Mouse (Mus musculus) hindbrain, embryonic 13.5 days (tissue): ENCODE results near the gene Ank3. TPM values are rescaled to one million over a fixed set of nuclear protein-coding genes. Genes with fewer than 3 reads are reported as not detected.

Source experiments
- ATAC-seq: fragments of 200-750 bp; cut with Nextera tagmentation; 2 replicates; pipeline ENCODE4 v1.8.0; 2017; ENCODE audit warnings: moderate TSS enrichment; ENCODE audit not compliant: low FRiP score
- H3K27ac ChIP-seq: fragments of 300-500 bp; sonication (generic); 2 replicates; pipeline ENCODE4 v1.5.1; 2015; ENCODE audit warnings: inconsistent platforms, mild to moderate bottlenecking, moderate library complexity
- H3K27me3 ChIP-seq: fragments of 300-500 bp; sonication (generic); 2 replicates; pipeline ENCODE4 v1.6.1; 2015; ENCODE audit warnings: mild to moderate bottlenecking, inconsistent platforms
- H3K36me3 ChIP-seq: fragments of 300-500 bp; sonication (generic); 2 replicates; pipeline ENCODE4 v1.6.1; 2015; ENCODE audit warnings: mild to moderate bottlenecking, inconsistent platforms
- H3K4me1 ChIP-seq: fragments of 300-500 bp; sonication (generic); replicated peaks from 2 replicates; pipeline ENCODE4 v1.6.1; 2015; ENCODE audit warnings: inconsistent platforms
- H3K4me2 ChIP-seq: fragments of 300-500 bp; sonication (generic); 2 replicates; pipeline ENCODE4 v1.6.1; 2015; ENCODE audit warnings: inconsistent platforms, mild to moderate bottlenecking, moderate library complexity
- H3K4me3 ChIP-seq: fragments of 300-500 bp; sonication (generic); 2 replicates; pipeline ENCODE4 v1.5.1; 2015; ENCODE audit warnings: mild to moderate bottlenecking, inconsistent platforms
- H3K9ac ChIP-seq: fragments of 300-500 bp; sonication (generic); 2 replicates; pipeline ENCODE4 v1.6.1; 2015; ENCODE audit warnings: mild to moderate bottlenecking, inconsistent platforms
- H3K9me3 ChIP-seq: fragments of 300-500 bp; sonication (generic); 2 replicates; pipeline ENCODE4 v1.6.1; 2016; ENCODE audit warnings: inconsistent platforms
- WGBS: fragments of 180-500 bp; shearing (Covaris S2); methylation state at CpG from one replicate; pipeline ENCODE4 v1.1.7; 2015; 5-methylcytosine and 5-hydroxymethylcytosine counted together
- polyA plus RNA-seq: library from polyadenylated mRNA; unstranded; fragments of >200 nt; fragmentation: Nextera tagmentation; extraction: Ambion mirVana; gene quantifications from 2 replicates; pipeline ENCODE4 v1.2.1, GENCODE M21; 2015

The Ank3 gene
- polyA plus RNA-seq, 1 experiment from 2014 or later: 114 TPM

DNA sequence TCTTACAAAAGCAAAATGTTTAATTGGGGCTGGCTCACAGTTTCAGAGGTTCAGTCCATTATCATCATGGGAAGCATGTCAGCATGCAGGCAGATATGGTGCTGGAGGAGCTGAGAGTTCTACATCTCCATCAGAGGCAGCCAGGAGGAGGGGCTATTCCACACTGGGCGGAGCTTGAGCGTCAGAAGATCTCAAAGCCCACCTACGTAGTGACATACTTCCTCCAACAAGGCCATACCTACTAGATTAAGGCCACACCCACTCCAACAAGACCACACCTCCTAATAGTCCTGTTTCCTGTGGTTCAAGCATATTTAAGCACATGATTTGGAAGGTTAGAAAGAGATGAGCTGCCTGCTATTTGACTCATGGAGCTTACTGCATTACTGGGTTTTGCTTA, 25.5 kb downstream of the Ank3 start:
- Histone ChIP-seq H3K9me3 (no peaks in the 10 kb centered on the region; the same call in 1 of the 2 replicates), H3K27me3 (no peaks in the 10 kb centered on the region), H3K27ac (no peak overlapping the region), H3K4me2 (no peak overlapping the region), H3K9ac (no peak overlapping the region), H3K36me3 (no peaks in the 10 kb centered on the region), H3K4me3 (no peak overlapping the region), H3K4me1 (no peaks in the 10 kb centered on the region)
- no peak for ATAC-seq
- 88% methylated on average over 3 of the region's 3 CpGs for WGBS

GRCm38 (mm10) chr10:69430138-69430537, 31.6 kb downstream of the Ank3 start:
- no peak overlapping the region for H3K9ac ChIP-seq
- no peak overlapping the region for H3K4me2 ChIP-seq
- H3K36me3 ChIP-seq: no peaks in the 10 kb centered on the region
- H3K4me3 ChIP-seq: no peak overlapping the region
- no peaks in the 10 kb centered on the region for H3K9me3 ChIP-seq
- WGBS: 92% methylated on average over 4 of the region's 4 CpGs
- no peak overlapping the region for H3K27ac ChIP-seq
- no peaks in the 10 kb centered on the region for H3K4me1 ChIP-seq
- no peak for ATAC-seq
- no peaks in the 10 kb centered on the region for H3K27me3 ChIP-seq

GRCm38 (mm10) chr10:69431101-69431500, 32.5 kb downstream of the Ank3 start:
- Histone ChIP-seq H3K27me3 (no peaks in the 10 kb centered on the region), H3K4me2 (no peak overlapping the region), H3K36me3 (no peaks in the 10 kb centered on the region), H3K27ac (no peak overlapping the region), H3K9me3 (no peaks in the 10 kb centered on the region), H3K4me1 (no peaks in the 10 kb centered on the region), H3K9ac (no peak overlapping the region), H3K4me3 (no peak overlapping the region)
- ATAC-seq: no peak
- 86% methylated on average over 7 of the region's 7 CpGs for WGBS

DNA sequence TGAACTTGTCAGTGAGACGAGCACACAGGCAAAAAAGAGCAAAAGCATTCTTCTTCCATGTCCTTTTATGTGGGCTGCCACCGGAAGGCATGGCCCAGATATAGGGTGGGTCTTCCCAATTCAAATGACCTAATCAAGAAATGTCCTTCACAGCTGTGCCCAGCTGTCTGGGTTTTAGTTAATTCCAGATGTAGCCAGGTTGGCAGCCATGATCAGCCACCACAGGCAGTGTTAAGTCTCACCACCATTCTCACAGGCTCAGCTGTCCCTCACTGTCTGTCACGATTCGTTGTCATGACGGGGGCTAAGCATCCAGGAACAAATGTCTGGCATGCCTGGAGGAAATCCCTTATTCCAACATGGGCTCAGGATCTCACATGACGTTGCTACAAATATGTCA, 36.6 kb downstream of the Ank3 start:
- Histone ChIP-seq H3K9ac (no peak overlapping the region), H3K4me1 (no peaks in the 10 kb centered on the region), H3K4me3 (no peak overlapping the region), H3K27me3 (no peaks in the 10 kb centered on the region), H3K27ac (no peak overlapping the region), H3K36me3 (no peaks in the 10 kb centered on the region), H3K4me2 (no peak overlapping the region), H3K9me3 (no peaks in the 10 kb centered on the region)
- 81% methylated on average over 6 of the region's 6 CpGs for WGBS
- no peak for ATAC-seq

DNA sequence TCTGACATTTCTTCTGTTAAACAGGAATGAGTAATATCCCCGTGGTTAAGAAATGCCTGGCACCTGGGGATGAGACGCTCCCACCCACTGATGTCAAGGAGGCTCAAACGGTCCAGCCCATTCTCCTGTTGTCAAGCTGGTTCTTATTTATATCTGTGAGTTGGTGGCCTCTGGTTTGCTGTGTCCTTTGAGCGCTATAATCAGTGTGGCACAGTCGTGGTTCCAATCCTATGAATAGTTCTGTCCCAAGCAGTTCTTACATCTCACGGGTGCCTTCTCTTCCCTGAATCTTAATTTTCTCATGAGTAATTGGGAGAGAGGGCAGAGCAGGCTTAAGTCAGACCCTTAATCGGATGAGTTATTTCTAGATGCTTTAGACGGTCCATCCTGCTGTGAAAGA, 40.9 kb downstream of the Ank3 start:
- Histone ChIP-seq H3K4me2 (no peak overlapping the region), H3K27ac (no peak overlapping the region), H3K9me3 (no peaks in the 10 kb centered on the region), H3K27me3 (no peaks in the 10 kb centered on the region), H3K9ac (no peak overlapping the region), H3K36me3 (no peaks in the 10 kb centered on the region), H3K4me1 (no peaks in the 10 kb centered on the region), H3K4me3 (no peak overlapping the region)
- ATAC-seq: no peak
- whole genome bisulfite sequencing: 72% methylated on average over 8 of the region's 8 CpGs

GRCm38 (mm10) chr10:69444546-69444945, 46.0 kb downstream of the Ank3 start:
- H3K27ac ChIP-seq: no peak overlapping the region
- no peak for ATAC-seq
- no peaks in the 10 kb centered on the region for H3K27me3 ChIP-seq
- H3K9me3 ChIP-seq: no peaks in the 10 kb centered on the region
- no peak overlapping the region for H3K4me2 ChIP-seq
- no peak overlapping the region for H3K4me3 ChIP-seq
- H3K4me1 ChIP-seq: no peaks in the 10 kb centered on the region
- 83% methylated on average over 5 of the region's 5 CpGs for WGBS
- H3K36me3 ChIP-seq: no peaks in the 10 kb centered on the region
- H3K9ac ChIP-seq: no peak overlapping the region

DNA sequence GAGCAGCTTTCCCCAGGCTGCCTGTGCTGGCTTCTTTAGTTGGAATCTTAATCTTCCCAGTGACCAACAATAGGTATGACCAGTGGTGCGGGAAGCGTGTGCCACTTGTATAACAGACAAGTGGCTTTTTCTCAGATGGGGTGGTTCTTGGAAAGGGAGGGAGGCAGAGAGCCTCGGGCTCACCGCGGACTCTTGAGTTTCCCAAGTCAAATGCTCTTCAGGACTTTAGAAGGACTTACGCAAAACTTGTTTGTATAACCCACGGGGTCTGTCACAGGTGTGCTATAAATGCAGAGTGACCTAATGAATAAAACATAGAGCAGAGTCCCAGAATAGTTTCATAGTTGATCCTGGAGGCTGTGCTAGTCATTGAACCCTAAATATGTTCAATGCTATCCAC, 47.4 kb downstream of the Ank3 start:
- Histone ChIP-seq H3K9me3 (no peaks in the 10 kb centered on the region), H3K4me3 (no peak overlapping the region), H3K27ac (no peak overlapping the region), H3K4me1 (no peaks in the 10 kb centered on the region), H3K36me3 (no peaks in the 10 kb centered on the region), H3K9ac (no peak overlapping the region), H3K4me2 (no peak overlapping the region), H3K27me3 (no peaks in the 10 kb centered on the region)
- WGBS: 73% methylated on average over 7 of the region's 7 CpGs
- ATAC-seq: no peak

DNA sequence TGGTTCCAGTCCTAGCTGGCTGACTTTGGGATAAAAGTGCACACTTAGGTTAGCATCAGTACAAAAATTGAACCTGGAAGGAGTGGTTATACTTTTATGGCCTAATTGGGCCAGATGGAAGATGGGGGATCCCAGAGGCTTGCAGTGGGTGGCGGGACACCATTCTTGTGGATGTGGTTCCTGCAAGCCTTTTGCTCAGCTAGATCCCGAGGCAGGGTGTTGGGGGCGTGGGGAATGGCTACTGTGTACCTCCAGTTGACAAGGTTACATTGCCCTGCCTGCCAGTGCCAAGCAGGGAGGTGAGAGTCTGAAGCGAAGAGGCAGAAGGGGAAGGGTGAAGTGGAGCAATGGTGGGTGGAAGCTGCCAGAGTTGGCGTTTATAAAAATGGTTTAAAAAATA, 48.0 kb downstream of the Ank3 start:
- Histone ChIP-seq H3K9me3 (no peaks in the 10 kb centered on the region), H3K36me3 (no peaks in the 10 kb centered on the region), H3K4me3 (no peak overlapping the region), H3K27me3 (no peaks in the 10 kb centered on the region), H3K27ac (no peak overlapping the region), H3K9ac (no peak overlapping the region), H3K4me1 (no peaks in the 10 kb centered on the region), H3K4me2 (no peak overlapping the region)
- 85% methylated on average over 5 of the region's 5 CpGs for WGBS
- no peak for ATAC-seq

DNA sequence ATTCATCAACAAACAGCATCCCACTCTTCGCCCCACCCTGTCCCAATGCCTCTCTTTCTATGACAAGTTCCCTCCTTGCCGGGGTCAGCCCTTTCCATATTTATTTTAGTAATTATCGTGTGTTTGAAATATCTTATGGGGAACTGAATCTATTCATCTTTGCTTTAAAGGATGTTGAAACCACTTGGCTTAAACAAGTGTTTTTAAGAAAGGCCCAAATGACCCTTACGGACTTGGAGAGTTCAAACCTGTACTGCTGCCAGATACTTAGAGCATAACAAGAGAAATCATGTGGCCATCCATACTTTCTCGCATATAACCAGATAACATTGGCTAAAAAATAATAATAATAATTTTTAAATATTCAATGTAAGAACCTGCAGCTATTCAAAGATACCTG, 48.7 kb downstream of the Ank3 start:
- Histone ChIP-seq H3K27ac (no peak overlapping the region), H3K4me2 (no peak overlapping the region)
- 93% methylated on average over 5 of the region's 5 CpGs for WGBS

GRCm38 (mm10) chr10:69448174-69448573, 49.6 kb downstream of the Ank3 start:
- H3K27ac ChIP-seq: no peak overlapping the region
- H3K4me3 ChIP-seq: no peak overlapping the region
- H3K4me1 ChIP-seq: peaks cover 5% of the 10 kb centered on the region; the same call in 1 of the 2 replicates
- H3K4me2 ChIP-seq: no peak overlapping the region
- H3K9ac ChIP-seq: no peak overlapping the region
- no peaks in the 10 kb centered on the region for H3K9me3 ChIP-seq
- H3K27me3 ChIP-seq: no peaks in the 10 kb centered on the region
- ATAC-seq: no peak
- no peaks in the 10 kb centered on the region for H3K36me3 ChIP-seq
- WGBS: 63% methylated on average over 3 of the region's 3 CpGs

More for the DNA sequence above, 48.7 kb downstream of the Ank3 start:
- no peaks in the 10 kb centered on the region for H3K36me3 ChIP-seq
- H3K9me3 ChIP-seq: no peaks in the 10 kb centered on the region
- H3K4me3 ChIP-seq: no peak overlapping the region
- no peak for ATAC-seq
- no peaks in the 10 kb centered on the region for H3K27me3 ChIP-seq
- H3K4me1 ChIP-seq: peaks cover under 1% of the 10 kb centered on the region; the same call in 1 of the 2 replicates
- H3K9ac ChIP-seq: no peak overlapping the region

- no peak overlapping the region for H3K4me3 ChIP-seq
- no peaks in the 10 kb centered on the region for H3K36me3 ChIP-seq
- H3K27ac ChIP-seq: no peak overlapping the region
- WGBS: 66% methylated on average over 5 of the region's 5 CpGs
- H3K9me3 ChIP-seq: no peaks in the 10 kb centered on the region
- peaks cover 5% of the 10 kb centered on the region; the same call in 1 of the 2 replicates for H3K4me1 ChIP-seq
- no peaks in the 10 kb centered on the region for H3K27me3 ChIP-seq
- ATAC-seq: no peak
- H3K9ac ChIP-seq: no peak overlapping the region
- H3K4me2 ChIP-seq: no peak overlapping the region
Observed at GRCm38 (mm10) chr10:69451006-69451405, 52.4 kb downstream of the Ank3 start.

GRCm38 (mm10) chr10:69452180-69452977, 53.8 kb downstream of the Ank3 start:
- no peaks in the 10 kb centered on the region for H3K27me3 ChIP-seq
- H3K4me2 ChIP-seq: no peak overlapping the region
- WGBS: 56% methylated on average over 9 of the region's 9 CpGs
- H3K36me3 ChIP-seq: no peaks in the 10 kb centered on the region
- no peak overlapping the region for H3K27ac ChIP-seq
- ATAC-seq: peak; percentile 52; the same call in 1 of the 2 replicates
- no peak overlapping the region for H3K4me3 ChIP-seq
- peaks cover 5% of the 10 kb centered on the region; the same call in 1 of the 2 replicates for H3K4me1 ChIP-seq
- no peaks in the 10 kb centered on the region for H3K9me3 ChIP-seq
- H3K9ac ChIP-seq: no peak overlapping the region

GRCm38 (mm10) chr10:69453531-69453930, 55.0 kb downstream of the Ank3 start:
- H3K36me3 ChIP-seq: no peaks in the 10 kb centered on the region
- no peak overlapping the region for H3K9ac ChIP-seq
- no peak for ATAC-seq
- H3K4me2 ChIP-seq: no peak overlapping the region
- 89% methylated on average over 6 of the region's 6 CpGs for WGBS
- H3K4me3 ChIP-seq: no peak overlapping the region
- peaks cover 5% of the 10 kb centered on the region; the same call in 1 of the 2 replicates for H3K4me1 ChIP-seq
- H3K27me3 ChIP-seq: no peaks in the 10 kb centered on the region
- H3K27ac ChIP-seq: no peak overlapping the region
- H3K9me3 ChIP-seq: no peaks in the 10 kb centered on the region
